Mouse (Mus musculus): ENCODE measurements around the gene Hoxc10. TPM values are rescaled to one million over a fixed set of nuclear protein-coding genes. Genes with fewer than 3 reads are reported as not detected.

Hoxc10 gene
- total and polyA plus RNA-seq, 2 experiments from 2014 or later, result not detected

GRCm38 (mm10) chr15:103020899-103021418, 54.4 kb downstream of the Hoxc10 start:
- H3K27me3 ChIP-seq (ENCODE audit: control insufficient read depth, insufficient read depth, low read length), result peaks cover 100% of the 10 kb centered on the region
- WGBS, result 5% methylated on average over 8 of the region's 8 CpGs
- H3K4me1 ChIP-seq (ENCODE audit: control insufficient read depth, insufficient read depth), result no peaks in the 10 kb centered on the region
- no peak for TF ChIP-seq EP300 (IDR thresholded peaks at IDR 0.05; ENCODE audit: low read depth)
- TF ChIP-seq CTCF (IDR thresholded peaks at IDR 0.05; ENCODE audit: low read depth), result no peak
- H3K9me3 ChIP-seq (replicated peaks; ENCODE audit: control insufficient read depth, low read length), result no peaks in the 10 kb centered on the region
- H3K27ac ChIP-seq (ENCODE audit: low read depth), result no peak overlapping the region
- H3K36me3 ChIP-seq (replicated peaks; ENCODE audit: control insufficient read depth, insufficient read depth, low read length), result no peaks in the 10 kb centered on the region
- DNase-seq (ENCODE audit: low spot score), result no peak
- no peak for ATAC-seq (ENCODE audit: insufficient read depth, low read depth)
- H3K4me2 ChIP-seq (ENCODE audit: low read depth, low read length), result no peak overlapping the region
- no peak overlapping the region for H3K9ac ChIP-seq (replicated peaks; ENCODE audit: low read depth, low read length)
- H3K4me3 ChIP-seq (ENCODE audit: low read depth, low read length), result no peak overlapping the region

MicroRNA genes within 50 kb of the gene (microRNA counts, 519-probe panel; counts per million panel counts)
- not detected for microRNA mmu-miR-615-3p
- not detected for microRNA mmu-miR-615-5p

Small RNAs within 50 kb of the gene (microRNA-seq; reads per million reads assigned to microRNA genes)
- gene Mir196a-2, result 0.71 reads per million
- gene Mir615, result 4.6 reads per million, percentile 20 among the genes with 10 or more reads in this experiment

Other genes with a start within 250 kb of the Hoxc10 start
- gene Calcoco1, start 244.6 kb upstream of the Hoxc10 start, total RNA-seq (2014; rRNA removed; ENCODE audit: low replicate concordance), result 85.9 and 89.5 TPM in 2 replicates
- gene Calcoco1, start 244.6 kb upstream of the Hoxc10 start, polyA plus RNA-seq (2015; fragmentation: Nextera tagmentation; extraction: Ambion mirVana), result 80.7 and 82.9 TPM in 2 replicates
- not detected in 2 replicates for gene Hoxc13, start 45.7 kb upstream of the Hoxc10 start, total RNA-seq (2014; rRNA removed; ENCODE audit: low replicate concordance)
- gene Hoxc13, start 45.7 kb upstream of the Hoxc10 start, polyA plus RNA-seq (2015; fragmentation: Nextera tagmentation; extraction: Ambion mirVana), result not detected in 2 replicates
- gene Hoxc12, start 30.0 kb upstream of the Hoxc10 start, total RNA-seq (2014; rRNA removed; ENCODE audit: low replicate concordance), result not detected in 2 replicates
- gene Hoxc12, start 30.0 kb upstream of the Hoxc10 start, polyA plus RNA-seq (2015; fragmentation: Nextera tagmentation; extraction: Ambion mirVana), result not detected in 2 replicates
- gene Hoxc11, start 12.4 kb upstream of the Hoxc10 start, total RNA-seq (2014; rRNA removed; ENCODE audit: low replicate concordance), result not detected in 2 replicates
- not detected in 2 replicates for gene Hoxc11, start 12.4 kb upstream of the Hoxc10 start, polyA plus RNA-seq (2015; fragmentation: Nextera tagmentation; extraction: Ambion mirVana)
- gene Hoxc5, start 647 bp downstream of the Hoxc10 start, total RNA-seq (2014; rRNA removed; ENCODE audit: low replicate concordance), result 0.15 TPM in 1 of 2 replicates, not detected in the other
- not detected in 2 replicates for gene Hoxc5, start 647 bp downstream of the Hoxc10 start, polyA plus RNA-seq (2015; fragmentation: Nextera tagmentation; extraction: Ambion mirVana)
- gene Hoxc9, start 9.6 kb downstream of the Hoxc10 start, total RNA-seq (2014; rRNA removed; ENCODE audit: low replicate concordance), result not detected in 2 replicates
- not detected in 2 replicates for gene Hoxc9, start 9.6 kb downstream of the Hoxc10 start, polyA plus RNA-seq (2015; fragmentation: Nextera tagmentation; extraction: Ambion mirVana)
- gene Hoxc8, start 23.8 kb downstream of the Hoxc10 start, total RNA-seq (2014; rRNA removed; ENCODE audit: low replicate concordance), result not detected in 2 replicates
- not detected in 2 replicates for gene Hoxc8, start 23.8 kb downstream of the Hoxc10 start, polyA plus RNA-seq (2015; fragmentation: Nextera tagmentation; extraction: Ambion mirVana)
- gene Hoxc6, start 31.5 kb downstream of the Hoxc10 start, total RNA-seq (2014; rRNA removed; ENCODE audit: low replicate concordance), result not detected in 2 replicates
- 0.12 TPM in 1 of 2 replicates, not detected in the other for gene Hoxc6, start 31.5 kb downstream of the Hoxc10 start, polyA plus RNA-seq (2015; fragmentation: Nextera tagmentation; extraction: Ambion mirVana)
- not detected in 2 replicates for gene Hoxc4, start 52.1 kb downstream of the Hoxc10 start, total RNA-seq (2014; rRNA removed; ENCODE audit: low replicate concordance)
- gene Hoxc4, start 52.1 kb downstream of the Hoxc10 start, polyA plus RNA-seq (2015; fragmentation: Nextera tagmentation; extraction: Ambion mirVana), result 0.16 TPM in 1 of 2 replicates, not detected in the other
- gene Smug1, start 200.3 kb downstream of the Hoxc10 start, total RNA-seq (2014; rRNA removed; ENCODE audit: low replicate concordance), result 15.7 and 18.2 TPM in 2 replicates
- 10.0 and 10.1 TPM in 2 replicates for gene Smug1, start 200.3 kb downstream of the Hoxc10 start, polyA plus RNA-seq (2015; fragmentation: Nextera tagmentation; extraction: Ambion mirVana)

Measured in heart, postnatal 0 days (tissue).